Mouse (Mus musculus) mesoderm, embryonic 11.5 days (tissue): ENCODE results near the gene Tat.

Experiments
- DNase-seq: peaks from one replicate; pipeline ENCODE4 v3.0.0-alpha.2; 2012; ENCODE audit warnings: low read depth, low spot score

The Tat gene

DNA sequence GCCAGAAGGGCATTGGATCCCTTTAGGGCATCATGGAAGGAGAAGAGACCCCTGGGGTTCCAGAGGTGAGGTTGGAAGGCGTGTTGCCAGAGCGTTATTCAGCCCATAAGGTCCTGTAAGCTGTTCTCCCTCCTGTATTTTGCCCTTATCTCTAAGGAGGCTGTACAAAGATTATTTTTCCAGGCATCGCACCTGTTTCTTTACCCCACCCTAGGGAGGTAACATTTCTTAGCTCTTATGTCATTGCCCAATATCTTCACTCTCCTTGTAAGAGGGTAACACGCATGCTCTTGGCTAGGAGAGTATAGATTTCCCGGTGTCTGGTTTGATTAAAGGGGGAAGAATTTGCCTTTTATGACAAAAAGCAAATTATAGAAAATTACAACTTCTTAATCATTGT, 49.4 kb downstream of the Tat start, which contains the start of gene Chst4:
Chst4 (minus strand) TSS at position 82 of the 400 bp plus-strand sequence.
- DNase-seq = no peak

DNA sequence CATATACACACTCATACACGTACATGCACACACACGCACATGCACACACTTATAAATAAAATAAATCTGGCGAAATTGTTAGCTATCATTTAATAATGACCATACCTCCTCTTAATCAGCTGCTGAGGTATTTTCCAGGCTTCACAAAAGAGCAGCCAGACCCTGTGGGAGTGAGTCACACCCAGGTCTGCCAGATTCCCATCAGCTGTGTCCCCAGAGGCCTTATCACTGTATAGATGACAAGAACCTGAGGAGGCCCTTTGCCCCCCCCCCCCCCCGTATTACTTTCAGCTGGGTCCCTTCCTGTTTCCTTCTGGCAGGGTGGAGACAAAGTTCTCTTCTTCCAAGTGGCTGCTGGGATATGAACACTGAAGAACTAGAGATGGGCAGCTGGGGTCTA, 50.3 kb downstream of the Tat start:
- DNase-seq = no peak
